Mouse (Mus musculus): Measurements from ENCODE around the gene Mars.
A peak's percentile ranks its signal among the peaks of the same experiment; 100 is the strongest.

GRCm38 (mm10) chr10:127290307-127290929, 21.2 kb downstream of the Mars start:
- TF ChIP-seq CTCF (IDR thresholded peaks at IDR 0.05; ENCODE audit: insufficient read depth, low read depth, low read length) (no peak), POLR2A (IDR thresholded peaks at IDR 0.05; ENCODE audit: insufficient read depth, low read depth, low read length) (peak; percentile 53)

Measured in olfactory bulb, adult 2 months (tissue).